Mouse (Mus musculus): ENCODE measurements at regions not wholly inside any gene's neighbourhood (a gene's known extent, or its start where the extent isn't known, plus 50 kb on each side); places are given as distances from the start of the nearest gene placed in this dataset.
A peak's percentile ranks its signal among the peaks of the same experiment; 100 is the strongest.

GRCm38 (mm10) chr10:113034356-113034755 is 105.6 kb upstream of the Atxn7l3b start:
- intact Hi-C loops (cut with DNase I), result no loop called here
- no peak for DNase-seq

DNA sequence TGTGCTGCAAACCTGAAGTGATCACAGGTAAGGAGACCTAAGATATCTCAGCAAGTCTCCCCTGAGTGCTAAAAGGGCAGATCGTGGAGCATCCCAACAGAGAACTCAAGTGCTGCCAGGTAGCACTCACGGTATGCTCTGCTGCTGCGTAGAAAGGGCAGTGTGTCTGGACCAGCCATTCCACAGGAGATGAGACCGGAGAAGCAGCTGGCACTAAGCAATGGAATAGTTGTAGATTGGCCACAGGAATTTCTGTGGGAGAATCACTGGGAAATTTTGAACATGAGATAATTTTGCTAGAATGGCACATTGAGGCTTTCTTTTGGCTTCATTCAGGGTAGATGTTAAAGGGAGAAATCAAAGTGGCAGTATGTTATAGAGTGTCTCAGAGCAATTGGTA is 104.1 kb upstream of the Atxn7l3b start:
- DNase-seq, result no peak
- intact Hi-C loops (cut with DNase I), result no loop called here

- DNase-seq, result peak in 1 of 2 experiments; percentile 1
- intact Hi-C loops (cut with DNase I), result no loop called here
Observed at GRCm38 (mm10) chr10:113027300-113027699, 98.5 kb upstream of the Atxn7l3b start.

DNA sequence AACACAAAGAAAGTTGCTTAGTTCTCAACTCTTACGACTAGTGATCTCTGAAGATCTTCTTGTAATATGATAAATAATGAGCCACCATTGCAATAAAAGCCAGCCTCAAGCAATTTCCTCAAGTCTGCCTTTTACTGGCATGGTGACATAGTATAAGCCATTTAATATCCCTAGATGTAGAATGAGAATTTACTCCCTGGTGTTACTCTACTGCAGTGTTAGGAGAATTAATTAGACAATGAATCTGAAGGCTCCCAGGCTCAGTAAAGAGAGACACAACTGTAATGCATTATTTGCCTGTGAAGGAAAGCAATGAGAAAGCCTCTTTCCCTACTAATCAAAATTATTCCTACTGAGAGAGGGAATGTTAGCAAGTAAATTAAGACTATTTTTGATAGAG is 95.8 kb upstream of the Atxn7l3b start:
- intact Hi-C loops (cut with DNase I), result no loop called here
- no peak for DNase-seq

DNA sequence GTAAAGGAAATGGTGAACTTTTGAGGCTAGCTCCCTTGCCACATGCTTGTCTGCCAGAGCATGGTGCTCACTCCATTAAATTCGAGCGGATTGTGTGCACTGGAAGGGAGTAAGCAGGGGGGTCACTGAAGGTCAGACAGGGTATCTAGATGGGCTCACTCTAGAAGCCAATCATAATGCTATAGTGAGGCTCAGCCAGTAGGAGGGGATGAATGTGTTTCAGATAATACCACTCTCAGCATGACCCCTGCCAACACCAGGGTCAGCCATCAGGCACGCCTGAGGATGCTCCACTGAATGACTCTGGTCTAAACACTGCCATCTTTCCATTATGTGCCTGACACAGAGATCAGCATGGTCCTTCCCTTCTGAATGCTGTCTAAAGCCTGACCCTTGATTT is 80.3 kb upstream of the Atxn7l3b start:
- intact Hi-C loops (cut with DNase I), result no loop called here

DNA sequence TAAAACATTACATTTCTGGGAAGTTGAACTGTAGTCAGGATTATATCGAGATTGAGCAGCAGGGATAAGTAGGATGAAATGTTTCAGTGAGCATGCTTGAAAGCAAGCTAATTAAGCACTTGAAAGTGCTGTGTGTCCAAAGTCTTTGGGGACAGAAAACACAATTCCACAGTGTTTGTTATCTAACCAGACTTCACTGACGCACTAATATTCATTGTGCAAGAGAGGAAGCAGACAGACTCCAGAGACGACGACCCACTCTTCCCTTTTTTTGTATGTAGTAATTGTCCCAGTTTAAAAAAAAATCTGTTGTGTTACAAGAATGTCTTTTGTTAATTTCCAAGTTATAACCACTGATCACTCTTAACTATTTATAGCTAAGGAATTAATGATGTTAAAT is 61.9 kb upstream of the Atxn7l3b start:
- intact Hi-C loops (cut with DNase I), result no loop called here
- no peak for DNase-seq

More for the DNA sequence above, 80.3 kb upstream of the Atxn7l3b start:
- DNase-seq, result no peak

GRCm38 (mm10) chr10:112982697-112983096 is 53.9 kb upstream of the Atxn7l3b start:
- DNase-seq, result no peak
- intact Hi-C loops (cut with DNase I), result no loop called here
